Mouse (Mus musculus): ENCODE measurements around the gene Runx2. TPM values are rescaled to one million over a fixed set of nuclear protein-coding genes. Genes with fewer than 3 reads are reported as not detected.

The Runx2 gene
- polyA plus RNA-seq, 1 experiment from 2014 or later: 0.34 TPM

- no peaks in the 10 kb centered on the region for H3K36me3 ChIP-seq (replicated peaks; ENCODE audit: insufficient read depth, low read length)
- H3K4me3 ChIP-seq (ENCODE audit: low read depth, low read length): no peak overlapping the region
- TF ChIP-seq CTCF (IDR thresholded peaks at IDR 0.05; ENCODE audit: low read depth) (no peak), EP300 (IDR thresholded peaks at IDR 0.05; ENCODE audit: low read depth) (no peak)
- DNase-seq: no peak
- no peaks in the 10 kb centered on the region for H3K27me3 ChIP-seq (ENCODE audit: insufficient read depth, low read length)
- WGBS (ENCODE audit: insufficient replicate concordance): 76% methylated on average over 16 of the region's 16 CpGs
- H3K9me3 ChIP-seq (ENCODE audit: low read length): no peaks in the 10 kb centered on the region
- H3K4me2 ChIP-seq (ENCODE audit: low read depth, low read length): no peak overlapping the region
- H3K27ac ChIP-seq (ENCODE audit: low read depth): no peak overlapping the region
- no peak for ATAC-seq
- no peaks in the 10 kb centered on the region for H3K4me1 ChIP-seq (ENCODE audit: insufficient read depth)
- H3K9ac ChIP-seq (replicated peaks): no peak overlapping the region
These were observed 222.4 kb downstream of the Runx2 start for GRCm38 (mm10) chr17:44592067-44592736.

GRCm38 (mm10) chr17:44588470-44588869 is 226.1 kb downstream of the Runx2 start:
- ATAC-seq: no peak
- no peak overlapping the region for H3K4me2 ChIP-seq (ENCODE audit: low read depth, low read length)
- no peak for DNase-seq
- no peaks in the 10 kb centered on the region for H3K9me3 ChIP-seq (ENCODE audit: low read length)
- H3K4me1 ChIP-seq (ENCODE audit: insufficient read depth): no peaks in the 10 kb centered on the region
- no peak overlapping the region for H3K9ac ChIP-seq (replicated peaks)
- H3K36me3 ChIP-seq (replicated peaks; ENCODE audit: insufficient read depth, low read length): no peaks in the 10 kb centered on the region
- no peak for TF ChIP-seq CTCF (IDR thresholded peaks at IDR 0.05; ENCODE audit: low read depth)
- no peak for TF ChIP-seq EP300 (IDR thresholded peaks at IDR 0.05; ENCODE audit: low read depth)
- no peak overlapping the region for H3K4me3 ChIP-seq (ENCODE audit: low read depth, low read length)
- H3K27ac ChIP-seq (ENCODE audit: low read depth): no peak overlapping the region
- no peaks in the 10 kb centered on the region for H3K27me3 ChIP-seq (ENCODE audit: insufficient read depth, low read length)
- 70% methylated on average over 3 of the region's 3 CpGs for WGBS (ENCODE audit: insufficient replicate concordance)

GRCm38 (mm10) chr17:44588020-44588419 is 226.6 kb downstream of the Runx2 start:
- no peak for DNase-seq
- no peaks in the 10 kb centered on the region for H3K9me3 ChIP-seq (ENCODE audit: low read length)
- no peaks in the 10 kb centered on the region for H3K36me3 ChIP-seq (replicated peaks; ENCODE audit: insufficient read depth, low read length)
- no peak for ATAC-seq
- TF ChIP-seq EP300 (IDR thresholded peaks at IDR 0.05; ENCODE audit: low read depth) (no peak), CTCF (IDR thresholded peaks at IDR 0.05; ENCODE audit: low read depth) (no peak)
- WGBS (ENCODE audit: insufficient replicate concordance): 71% methylated on average over 3 of the region's 3 CpGs
- H3K4me1 ChIP-seq (ENCODE audit: insufficient read depth): no peaks in the 10 kb centered on the region
- H3K27ac ChIP-seq (ENCODE audit: low read depth): no peak overlapping the region
- H3K4me3 ChIP-seq (ENCODE audit: low read depth, low read length): no peak overlapping the region
- no peak overlapping the region for H3K9ac ChIP-seq (replicated peaks)
- no peak overlapping the region for H3K4me2 ChIP-seq (ENCODE audit: low read depth, low read length)
- no peaks in the 10 kb centered on the region for H3K27me3 ChIP-seq (ENCODE audit: insufficient read depth, low read length)

- 76% methylated on average over 3 of the region's 3 CpGs for WGBS (ENCODE audit: insufficient replicate concordance)
- Histone ChIP-seq H3K9ac (replicated peaks) (no peak overlapping the region), H3K4me2 (ENCODE audit: low read depth, low read length) (no peak overlapping the region), H3K4me1 (ENCODE audit: insufficient read depth) (no peaks in the 10 kb centered on the region), H3K27me3 (ENCODE audit: insufficient read depth, low read length) (no peaks in the 10 kb centered on the region), H3K27ac (ENCODE audit: low read depth) (no peak overlapping the region), H3K9me3 (ENCODE audit: low read length) (no peaks in the 10 kb centered on the region), H3K4me3 (ENCODE audit: low read depth, low read length) (no peak overlapping the region), H3K36me3 (replicated peaks; ENCODE audit: insufficient read depth, low read length) (no peaks in the 10 kb centered on the region)
- TF ChIP-seq CTCF (IDR thresholded peaks at IDR 0.05; ENCODE audit: low read depth) (no peak), EP300 (IDR thresholded peaks at IDR 0.05; ENCODE audit: low read depth) (no peak)
- DNase-seq (no peak), ATAC-seq (no peak)
These were observed 228.4 kb downstream of the Runx2 start for GRCm38 (mm10) chr17:44586196-44586595.

- Histone ChIP-seq H3K4me1 (ENCODE audit: insufficient read depth) (no peaks in the 10 kb centered on the region), H3K9me3 (ENCODE audit: low read length) (no peaks in the 10 kb centered on the region), H3K4me3 (ENCODE audit: low read depth, low read length) (no peak overlapping the region), H3K36me3 (replicated peaks; ENCODE audit: insufficient read depth, low read length) (no peaks in the 10 kb centered on the region), H3K27ac (ENCODE audit: low read depth) (no peak overlapping the region), H3K4me2 (ENCODE audit: low read depth, low read length) (no peak overlapping the region), H3K27me3 (ENCODE audit: insufficient read depth, low read length) (no peaks in the 10 kb centered on the region), H3K9ac (replicated peaks) (no peak overlapping the region)
- DNase-seq: no peak
- no peak for TF ChIP-seq CTCF (IDR thresholded peaks at IDR 0.05; ENCODE audit: low read depth)
- TF ChIP-seq EP300 (IDR thresholded peaks at IDR 0.05; ENCODE audit: low read depth): no peak
- no peak for ATAC-seq
- 80% methylated on average over 6 of the region's 6 CpGs for WGBS (ENCODE audit: insufficient replicate concordance)
These were observed 229.8 kb downstream of the Runx2 start for GRCm38 (mm10) chr17:44584781-44585180.

- no peak overlapping the region for H3K27ac ChIP-seq (ENCODE audit: low read depth)
- H3K27me3 ChIP-seq (ENCODE audit: insufficient read depth, low read length): no peaks in the 10 kb centered on the region
- ATAC-seq: no peak
- TF ChIP-seq EP300 (IDR thresholded peaks at IDR 0.05; ENCODE audit: low read depth) (no peak), CTCF (IDR thresholded peaks at IDR 0.05; ENCODE audit: low read depth) (no peak)
- no peak for DNase-seq
- no peak overlapping the region for H3K9ac ChIP-seq (replicated peaks)
- no peak overlapping the region for H3K4me2 ChIP-seq (ENCODE audit: low read depth, low read length)
- no peak overlapping the region for H3K4me3 ChIP-seq (ENCODE audit: low read depth, low read length)
- H3K36me3 ChIP-seq (replicated peaks; ENCODE audit: insufficient read depth, low read length): no peaks in the 10 kb centered on the region
- H3K4me1 ChIP-seq (ENCODE audit: insufficient read depth): no peaks in the 10 kb centered on the region
- WGBS (ENCODE audit: insufficient replicate concordance): 61% methylated on average over 5 of the region's 5 CpGs
- H3K9me3 ChIP-seq (ENCODE audit: low read length): no peaks in the 10 kb centered on the region
These were observed 236.8 kb downstream of the Runx2 start for GRCm38 (mm10) chr17:44577791-44578190.
